Mouse (Mus musculus) MEL (cell line): Measurements from ENCODE around the gene Ftcd. TPM values are rescaled to one million over a fixed set of nuclear protein-coding genes. Genes with fewer than 3 reads are reported as not detected.

Experiments
- DNase-seq: peaks from one replicate; pipeline ENCODE4 v3.0.0; 2011; ENCODE audit warnings: low read depth, low spot score
- H3K27ac ChIP-seq: 2 replicates; pipeline ENCODE4 v1.5.1; 2012; ENCODE audit warnings: low read depth, mild to moderate bottlenecking, control low read depth, low read length, moderate library complexity; ENCODE audit not compliant: control insufficient read depth
- H3K27me3 ChIP-seq, 2 experiments: fragments of 150-350 bp in 1 of 2; sonication (generic) in 1 of 2; 2 replicates each; pipeline ENCODE4 v1.6.1; 2012; ENCODE audit warnings: low read length in 2 of 2, mild to moderate bottlenecking in 2 of 2, improper control_type of control experiment in 1 of 2, moderate library complexity in 1 of 2; ENCODE audit not compliant: insufficient read depth in 2 of 2, control insufficient read depth in 1 of 2
- H3K36me3 ChIP-seq, 2 experiments: 2 replicates each; pipeline ENCODE4 v1.6.1; 2012 to 2014; ENCODE audit warnings: low read length in 2 of 2, improper control_type of control experiment in 1 of 2, inconsistent platforms in 1 of 2, mild to moderate bottlenecking in 1 of 2; ENCODE audit not compliant: insufficient read depth in 2 of 2, control insufficient read depth in 1 of 2
- H3K4me1 ChIP-seq, 2 experiments: fragments of 150-350 bp in 1 of 2; sonication (generic) in 1 of 2; 2 replicates each; pipeline ENCODE4 v1.6.1; 2012; ENCODE audit warnings: low read length in 2 of 2, improper control_type of control experiment in 1 of 2, mild to moderate bottlenecking in 1 of 2; ENCODE audit not compliant: insufficient read depth in 2 of 2, control insufficient read depth in 1 of 2
- H3K4me3 ChIP-seq, 2 experiments: fragments of 150-350 bp in 1 of 2; sonication (generic) in 1 of 2; 2 replicates each; pipeline ENCODE4 v1.5.1; 2012; ENCODE audit warnings: low read depth in 2 of 2, low read length in 2 of 2, mild to moderate bottlenecking in 2 of 2, moderate library complexity in 2 of 2, control low read depth in 1 of 2, improper control_type of control experiment in 1 of 2; ENCODE audit not compliant: control insufficient read depth in 1 of 2, insufficient read depth in 1 of 2
- H3K79me2 ChIP-seq: 2 replicates; pipeline ENCODE4 v1.6.1; 2012; ENCODE audit warnings: mild to moderate bottlenecking, low read length, moderate library complexity; ENCODE audit not compliant: control insufficient read depth, poor library complexity, insufficient read depth
- H3K9ac ChIP-seq: 2 replicates; pipeline ENCODE4 v1.6.1; 2012; ENCODE audit warnings: low read depth, mild to moderate bottlenecking, control low read depth, low read length, moderate library complexity; ENCODE audit not compliant: control insufficient read depth, poor library complexity, severe bottlenecking
- H3K9me3 ChIP-seq: fragments of 150-350 bp; sonication (generic); replicated peaks from 2 replicates; pipeline ENCODE4 v1.6.1; 2012; ENCODE audit warnings: mild to moderate bottlenecking, low read length, improper control_type of control experiment, moderate library complexity; ENCODE audit not compliant: insufficient read depth
- CTCF ChIP-seq, 3 experiments: IDR thresholded peaks in 2 of 3; conservative IDR thresholded peaks in 1 of 3; 2 replicates each; pipeline ENCODE4 v1.5.1; 2011 to 2012; ENCODE audit warnings: low read length in 3 of 3, low read depth in 2 of 3, mild to moderate bottlenecking in 2 of 3, improper control_type of control experiment in 1 of 3, inconsistent platforms in 1 of 3, mixed read lengths in 1 of 3, moderate library complexity in 1 of 3; ENCODE audit not compliant: control insufficient read depth in 1 of 3, insufficient read depth in 1 of 3, poor library complexity in 1 of 3, severe bottlenecking in 1 of 3
- E2F4 ChIP-seq: IDR thresholded peaks from 2 replicates; pipeline ENCODE4 v1.6.1; 2011; ENCODE audit warnings: low read depth, low read length, improper control_type of control experiment, borderline replicate concordance
- ELF1 ChIP-seq: IDR thresholded peaks from 2 replicates; pipeline ENCODE4 v1.6.1; 2014; ENCODE audit warnings: low read depth, mild to moderate bottlenecking, inconsistent platforms, low read length, improper control_type of control experiment, moderate library complexity
- EP300 ChIP-seq, 2 experiments: IDR thresholded peaks; 2 replicates each; pipeline ENCODE4 v1.6.1; 2011; ENCODE audit warnings: improper control_type of control experiment in 2 of 2, low read length in 2 of 2, low read depth in 1 of 2, mild to moderate bottlenecking in 1 of 2
- ETS1 ChIP-seq: IDR thresholded peaks from 2 replicates; pipeline ENCODE4 v1.6.1; 2012; ENCODE audit warnings: low read depth, mild to moderate bottlenecking, inconsistent platforms, low read length, improper control_type of control experiment, moderate library complexity
- GATA1 ChIP-seq: IDR thresholded peaks from 2 replicates; pipeline ENCODE4 v1.6.1; 2011; ENCODE audit warnings: low read depth, low read length, improper control_type of control experiment
- HCFC1 ChIP-seq: IDR thresholded peaks from 2 replicates; pipeline ENCODE4 v1.6.1; 2012; ENCODE audit warnings: low read depth, mild to moderate bottlenecking, inconsistent platforms, low read length, improper control_type of control experiment, moderate library complexity
- MAFK ChIP-seq: IDR thresholded peaks from 2 replicates; pipeline ENCODE4 v1.6.1; 2011; ENCODE audit warnings: low read depth, mild to moderate bottlenecking, low read length, improper control_type of control experiment, borderline replicate concordance
- MAX ChIP-seq: IDR thresholded peaks from 2 replicates; pipeline ENCODE4 v1.6.1; 2011; ENCODE audit warnings: low read length, improper control_type of control experiment
- MAZ ChIP-seq: IDR thresholded peaks from 2 replicates; pipeline ENCODE4 v1.6.1; 2012; ENCODE audit warnings: low read depth, mild to moderate bottlenecking, inconsistent platforms, low read length, improper control_type of control experiment
- MEF2A ChIP-seq: IDR thresholded peaks from 2 replicates; pipeline ENCODE4 v1.6.1; 2014; ENCODE audit warnings: low read depth, mild to moderate bottlenecking, inconsistent platforms, low read length, improper control_type of control experiment; ENCODE audit not compliant: poor library complexity, insufficient replicate concordance, severe bottlenecking; ENCODE audit errors: extremely low read depth
- MXI1 ChIP-seq: IDR thresholded peaks from 2 replicates; pipeline ENCODE4 v1.6.1; 2011; ENCODE audit warnings: mild to moderate bottlenecking, low read depth, low read length, improper control_type of control experiment
- MYB ChIP-seq: IDR thresholded peaks from 2 replicates; pipeline ENCODE4 v1.6.1; 2011; ENCODE audit warnings: mild to moderate bottlenecking, low read depth, low read length, improper control_type of control experiment
- NRF1 ChIP-seq: IDR thresholded peaks from 2 replicates; pipeline ENCODE4 v1.6.1; 2014; ENCODE audit warnings: low read depth, mild to moderate bottlenecking, inconsistent platforms, low read length, improper control_type of control experiment, moderate library complexity; ENCODE audit not compliant: poor library complexity, insufficient read depth, severe bottlenecking
- POLR2AphosphoS2 ChIP-seq: IDR thresholded peaks from 2 replicates; pipeline ENCODE4 v1.6.1; 2011; ENCODE audit warnings: low read length, improper control_type of control experiment
- SIN3A ChIP-seq: IDR thresholded peaks from 2 replicates; pipeline ENCODE4 v1.6.1; 2012; ENCODE audit warnings: low read length, improper control_type of control experiment, inconsistent platforms
- TBP ChIP-seq: IDR thresholded peaks from 2 replicates; pipeline ENCODE4 v1.8.0; 2011; ENCODE audit warnings: low read depth, low read length, improper control_type of control experiment
- UBTF ChIP-seq: IDR thresholded peaks from 2 replicates; pipeline ENCODE4 v1.6.1; 2012; ENCODE audit warnings: low read depth, mild to moderate bottlenecking, inconsistent platforms, low read length, improper control_type of control experiment, moderate library complexity, borderline replicate concordance; ENCODE audit not compliant: insufficient read depth
- USF2 ChIP-seq, 2 experiments: IDR thresholded peaks; 2 replicates each; pipeline ENCODE4 v1.6.1; 2011 to 2012; ENCODE audit warnings: improper control_type of control experiment in 2 of 2, low read length in 2 of 2, borderline replicate concordance in 1 of 2, inconsistent platforms in 1 of 2, low read depth in 1 of 2, mild to moderate bottlenecking in 1 of 2; ENCODE audit not compliant: insufficient read depth in 1 of 2
- ZMIZ1 ChIP-seq: IDR thresholded peaks from 2 replicates; pipeline ENCODE4 v1.6.1; 2012; ENCODE audit warnings: low read depth, mild to moderate bottlenecking, inconsistent platforms, low read length, improper control_type of control experiment, moderate library complexity
- polyA plus RNA-seq, 2 experiments: library from polyadenylated mRNA; stranded (reverse) in 1 of 2; unstranded in 1 of 2; fragments of >175 nt in 1 of 2; fragments of >200 nt in 1 of 2; gene quantifications; 2 replicates each; pipeline versions ENCODE4 v1.2.1 to v1.2.4; 2012; ENCODE audit warnings: low replicate concordance in 2 of 2, low read depth in 1 of 2; ENCODE audit not compliant: insufficient read length in 2 of 2, insufficient read depth in 1 of 2, missing spikeins in 1 of 2
- total RNA-seq: library from RNA; depleted of rRNA; stranded (reverse); fragments of 300-350 nt; gene quantifications from 2 replicates; pipeline ENCODE4 v1.2.3, GENCODE M21; 2012

Gene Ftcd
- total and polyA plus RNA-seq, 3 experiments: not detected

GRCm38 (mm10) chr10:76571070-76571469 is 4.4 kb upstream of the Ftcd start:
- Histone ChIP-seq H3K27ac (no peak overlapping the region), H3K36me3 (no peaks in the 10 kb centered on the region), H3K79me2 (no peaks in the 10 kb centered on the region), H3K9ac (no peak overlapping the region), H3K4me1 (0 out of 4 replicates have a peak, but pooled peaks cover 0 to 3% of the 10 kb centered on the region in 2 experiments), H3K27me3 (peaks cover 0 to 2% of the 10 kb centered on the region in 2 experiments; a peak in 2 of 4 replicates), H3K9me3 (no peaks in the 10 kb centered on the region), H3K4me3 (no peak overlapping the region)
- TF ChIP-seq MAFK: no peak
- TF ChIP-seq MEF2A: no peak
- TF ChIP-seq MAX: no peak
- TF ChIP-seq EP300 (IDR thresholded peaks at IDR 0.05; ENCODE audit: low read depth in 1 of 2, low read length in 2 of 2): no peak
- TF ChIP-seq ZMIZ1: no peak
- no peak for TF ChIP-seq MYB
- DNase-seq: peak; percentile 17

GRCm38 (mm10) chr10:76572151-76572550 is 3.3 kb upstream of the Ftcd start:
- Histone ChIP-seq H3K79me2 (no peaks in the 10 kb centered on the region), H3K9me3 (no peaks in the 10 kb centered on the region), H3K36me3 (no peaks in the 10 kb centered on the region), H3K9ac (no peak overlapping the region), H3K27ac (no peak overlapping the region), H3K4me1 (0 out of 4 replicates have a peak, but pooled peaks cover 0 to 3% of the 10 kb centered on the region in 2 experiments), H3K4me3 (no peak overlapping the region), H3K27me3 (peaks cover 0 to 2% of the 10 kb centered on the region in 2 experiments; a peak in 1 of 4 replicates)
- no peak for DNase-seq
- TF ChIP-seq ETS1: no peak
- no peak for TF ChIP-seq MAFK
- TF ChIP-seq SIN3A: no peak
- no peak for TF ChIP-seq UBTF
- TF ChIP-seq CTCF (IDR thresholded peaks at IDR 0.05 in 2 of 3, conservative IDR thresholded peaks at IDR 0.05 in 1 of 3; ENCODE audit: control insufficient read depth in 1 of 3, insufficient read depth in 1 of 3, low read depth in 2 of 3, low read length in 3 of 3, poor library complexity in 1 of 3, severe bottlenecking in 1 of 3): no peak
- TF ChIP-seq HCFC1: no peak

GRCm38 (mm10) chr10:76576920-76577319 is 1.5 kb downstream of the Ftcd start:
- Histone ChIP-seq H3K4me3 (no peak overlapping the region), H3K4me1 (no peaks in the 10 kb centered on the region), H3K27me3 (no peaks in the 10 kb centered on the region), H3K79me2 (no peaks in the 10 kb centered on the region), H3K36me3 (no peaks in the 10 kb centered on the region), H3K9ac (no peak overlapping the region), H3K27ac (no peak overlapping the region), H3K9me3 (no peaks in the 10 kb centered on the region)
- DNase-seq: no peak
- TF ChIP-seq GATA1 (no peak), NRF1 (no peak), MAZ (no peak), USF2 (IDR thresholded peaks at IDR 0.05; ENCODE audit: borderline replicate concordance in 1 of 2, insufficient read depth in 1 of 2, low read depth in 1 of 2, low read length in 2 of 2) (no peak), ELF1 (no peak), POLR2AphosphoS2 (no peak), MXI1 (no peak), ETS1 (no peak), E2F4 (no peak), TBP (no peak)
